Mouse (Mus musculus): ENCODE results near the gene Adprm. TPM values are rescaled to one million over a fixed set of nuclear protein-coding genes. Genes with fewer than 3 reads are reported as not detected.

The Adprm gene
- 29.1 and 29.2 TPM in 2 replicates for polyA plus RNA-seq (2015; fragmentation: Nextera tagmentation; extraction: Ambion mirVana)

DNA sequence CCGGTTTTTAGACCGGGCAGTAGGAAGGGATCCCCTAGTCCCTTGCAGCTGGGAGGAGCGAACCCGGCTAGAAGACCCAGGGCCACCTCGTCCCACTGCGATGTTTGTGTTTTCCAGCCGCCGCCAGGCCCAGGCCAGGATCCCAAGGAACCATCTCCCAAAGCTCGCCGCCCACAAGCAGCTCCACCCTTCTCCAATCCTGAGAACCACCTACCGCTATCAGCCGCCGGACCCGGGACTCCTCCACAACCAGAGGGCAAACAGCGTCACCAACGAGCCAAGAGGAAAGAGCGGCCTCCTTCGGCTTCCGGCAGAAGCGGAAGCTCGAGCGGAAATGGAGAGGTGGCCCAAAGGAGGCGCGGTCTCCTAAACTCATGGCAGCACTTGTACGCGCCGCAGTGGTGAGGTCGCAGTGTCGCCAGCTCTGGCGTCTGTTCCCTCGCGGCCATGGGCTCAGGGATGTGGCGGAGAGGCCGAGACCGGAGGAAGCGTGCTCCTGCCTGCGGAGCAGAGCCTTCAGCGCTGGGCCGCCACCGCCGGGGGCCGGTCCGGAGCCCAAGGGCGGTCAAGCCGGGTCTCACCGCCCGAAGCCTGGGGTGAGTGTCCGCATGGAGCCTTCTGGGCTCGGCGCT, at the start of gene Adprm, which contains the start of gene Sco1:
Gene Adprm, minus strand, starts transcription at position 274 of the 632 bp plus-strand sequence.
Gene Sco1, plus strand, starts transcription at position 350 of the 632 bp plus-strand sequence.
- peak within 1 kb of the TSS; percentile 91 for H3K27ac ChIP-seq (ENCODE audit: low read length)
- peak within 1 kb of the TSS; percentile 71 for H3K4me2 ChIP-seq (ENCODE audit: low read depth, low read length)
- peak within 1 kb of the TSS; percentile 98 for H3K4me3 ChIP-seq (ENCODE audit: low read length)
- peak within 1 kb of the TSS; percentile 93 for H3K9ac ChIP-seq (ENCODE audit: low read length)
- no peaks in the 10 kb centered on the region for H3K9me3 ChIP-seq (ENCODE audit: control insufficient read depth, low read length)
- ATAC-seq (ENCODE audit: low read depth): peak; percentile 96
- H3K36me3 ChIP-seq (ENCODE audit: control insufficient read depth, insufficient read depth, low read length): peaks cover 13% of the 10 kb centered on the region
- peaks cover 12% of the 10 kb centered on the region for H3K4me1 ChIP-seq (replicated peaks; ENCODE audit: control insufficient read depth, insufficient read depth, low read length)
- under 1% methylated on average over 49 of the region's 50 CpGs for WGBS
- H3K27me3 ChIP-seq (ENCODE audit: control insufficient read depth, insufficient read depth, low read depth, low read length): no peaks in the 10 kb centered on the region

DNA sequence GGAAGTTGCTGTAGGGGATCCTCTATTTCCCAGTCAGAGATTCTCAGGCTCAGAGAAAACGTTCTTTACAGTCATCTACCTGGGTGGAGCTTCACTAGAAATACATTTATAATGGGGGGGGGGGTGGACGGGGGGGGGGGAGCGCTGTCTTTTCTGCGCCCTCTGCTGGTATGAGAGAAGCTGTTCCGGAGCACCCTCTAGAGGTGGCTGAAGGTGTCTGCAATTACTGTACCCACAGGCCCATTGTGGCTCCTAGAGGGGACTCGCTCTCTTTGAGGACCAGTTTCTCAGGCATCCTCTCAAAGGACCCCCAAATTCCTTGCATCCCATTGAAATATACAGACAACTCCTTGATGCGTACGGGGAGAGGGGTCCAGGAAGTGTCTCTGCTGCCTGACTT, 49.3 kb upstream of the Adprm start:
- no peaks in the 10 kb centered on the region for H3K27me3 ChIP-seq (ENCODE audit: control insufficient read depth, insufficient read depth, low read depth, low read length)
- ATAC-seq (ENCODE audit: low read depth): no peak
- H3K36me3 ChIP-seq (ENCODE audit: control insufficient read depth, insufficient read depth, low read length): no peaks in the 10 kb centered on the region
- H3K4me2 ChIP-seq (ENCODE audit: low read depth, low read length): no peak overlapping the region
- H3K4me3 ChIP-seq (ENCODE audit: low read length): no peak overlapping the region
- no peak overlapping the region for H3K9ac ChIP-seq (ENCODE audit: low read length)
- H3K4me1 ChIP-seq (replicated peaks; ENCODE audit: control insufficient read depth, insufficient read depth, low read length): no peaks in the 10 kb centered on the region
- no peak overlapping the region for H3K27ac ChIP-seq (ENCODE audit: low read length)
- H3K9me3 ChIP-seq (ENCODE audit: control insufficient read depth, low read length): no peaks in the 10 kb centered on the region
- 27% methylated on average over 6 of the region's 8 CpGs for WGBS

- Histone ChIP-seq H3K4me1 (replicated peaks; ENCODE audit: control insufficient read depth, insufficient read depth, low read length) (no peaks in the 10 kb centered on the region), H3K9ac (ENCODE audit: low read length) (no peak overlapping the region), H3K27ac (ENCODE audit: low read length) (no peak overlapping the region), H3K4me3 (ENCODE audit: low read length) (no peak overlapping the region), H3K9me3 (ENCODE audit: control insufficient read depth, low read length) (no peaks in the 10 kb centered on the region), H3K36me3 (ENCODE audit: control insufficient read depth, insufficient read depth, low read length) (no peaks in the 10 kb centered on the region), H3K27me3 (ENCODE audit: control insufficient read depth, insufficient read depth, low read depth, low read length) (no peaks in the 10 kb centered on the region), H3K4me2 (ENCODE audit: low read depth, low read length) (no peak overlapping the region)
- 30% methylated on average over 6 of the region's 6 CpGs for WGBS
- no peak for ATAC-seq (ENCODE audit: low read depth)
Measured at GRCm38 (mm10) chr11:67100169-67100568, 47.8 kb upstream of the Adprm start.

DNA sequence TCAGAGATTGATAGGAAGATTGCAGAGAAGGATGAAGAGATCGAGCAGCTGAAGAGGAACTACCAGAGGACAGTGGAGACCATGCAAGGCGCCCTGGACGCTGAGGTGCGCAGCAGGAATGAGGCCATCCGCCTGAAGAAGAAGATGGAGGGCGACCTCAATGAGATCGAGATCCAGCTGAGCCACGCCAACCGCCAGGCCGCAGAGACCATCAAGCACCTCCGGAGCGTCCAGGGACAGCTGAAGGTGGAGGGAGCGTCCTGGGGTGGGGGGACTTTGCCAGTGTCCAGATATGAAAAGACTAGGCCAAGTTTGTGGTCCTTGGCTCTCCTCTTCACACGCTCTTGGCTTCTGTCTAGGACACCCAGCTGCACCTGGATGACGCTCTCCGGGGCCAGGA, 46.8 kb upstream of the Adprm start:
- Histone ChIP-seq H3K4me2 (ENCODE audit: low read depth, low read length) (no peak overlapping the region), H3K27me3 (ENCODE audit: control insufficient read depth, insufficient read depth, low read depth, low read length) (no peaks in the 10 kb centered on the region), H3K4me1 (replicated peaks; ENCODE audit: control insufficient read depth, insufficient read depth, low read length) (no peaks in the 10 kb centered on the region), H3K4me3 (ENCODE audit: low read length) (no peak overlapping the region), H3K36me3 (ENCODE audit: control insufficient read depth, insufficient read depth, low read length) (no peaks in the 10 kb centered on the region), H3K27ac (ENCODE audit: low read length) (no peak overlapping the region), H3K9ac (ENCODE audit: low read length) (no peak overlapping the region), H3K9me3 (ENCODE audit: control insufficient read depth, low read length) (no peaks in the 10 kb centered on the region)
- WGBS: 89% methylated on average over 16 of the region's 16 CpGs
- ATAC-seq (ENCODE audit: low read depth): no peak

GRCm38 (mm10) chr11:67098427-67098826, 46.0 kb upstream of the Adprm start:
- 76% methylated on average over 11 of the region's 11 CpGs for WGBS
- no peak overlapping the region for H3K9ac ChIP-seq (ENCODE audit: low read length)

GRCm38 (mm10) chr11:67097709-67098108, 45.3 kb upstream of the Adprm start:
- Histone ChIP-seq H3K4me3 (ENCODE audit: low read length) (no peak overlapping the region), H3K4me2 (ENCODE audit: low read depth, low read length) (no peak overlapping the region), H3K9ac (ENCODE audit: low read length) (no peak overlapping the region), H3K27ac (ENCODE audit: low read length) (no peak overlapping the region), H3K9me3 (ENCODE audit: control insufficient read depth, low read length) (no peaks in the 10 kb centered on the region), H3K27me3 (ENCODE audit: control insufficient read depth, insufficient read depth, low read depth, low read length) (no peaks in the 10 kb centered on the region), H3K36me3 (ENCODE audit: control insufficient read depth, insufficient read depth, low read length) (no peaks in the 10 kb centered on the region), H3K4me1 (replicated peaks; ENCODE audit: control insufficient read depth, insufficient read depth, low read length) (no peaks in the 10 kb centered on the region)
- WGBS: 83% methylated on average over 10 of the region's 10 CpGs
- no peak for ATAC-seq (ENCODE audit: low read depth)

More at GRCm38 (mm10) chr11:67098427-67098826, 46.0 kb upstream of the Adprm start:
- Histone ChIP-seq H3K9me3 (ENCODE audit: control insufficient read depth, low read length) (no peaks in the 10 kb centered on the region), H3K4me3 (ENCODE audit: low read length) (no peak overlapping the region), H3K4me2 (ENCODE audit: low read depth, low read length) (no peak overlapping the region), H3K36me3 (ENCODE audit: control insufficient read depth, insufficient read depth, low read length) (no peaks in the 10 kb centered on the region), H3K27ac (ENCODE audit: low read length) (no peak overlapping the region), H3K27me3 (ENCODE audit: control insufficient read depth, insufficient read depth, low read depth, low read length) (no peaks in the 10 kb centered on the region), H3K4me1 (replicated peaks; ENCODE audit: control insufficient read depth, insufficient read depth, low read length) (no peaks in the 10 kb centered on the region)
- ATAC-seq (ENCODE audit: low read depth): no peak

GRCm38 (mm10) chr11:67094470-67094869, 42.1 kb upstream of the Adprm start:
- no peaks in the 10 kb centered on the region for H3K27me3 ChIP-seq (ENCODE audit: control insufficient read depth, insufficient read depth, low read depth, low read length)
- H3K4me1 ChIP-seq (replicated peaks; ENCODE audit: control insufficient read depth, insufficient read depth, low read length): no peaks in the 10 kb centered on the region
- WGBS: 62% methylated on average over 29 of the region's 29 CpGs
- H3K36me3 ChIP-seq (ENCODE audit: control insufficient read depth, insufficient read depth, low read length): no peaks in the 10 kb centered on the region
- no peaks in the 10 kb centered on the region for H3K9me3 ChIP-seq (ENCODE audit: control insufficient read depth, low read length)
- H3K4me3 ChIP-seq (ENCODE audit: low read length): no peak overlapping the region
- H3K27ac ChIP-seq (ENCODE audit: low read length): no peak overlapping the region
- ATAC-seq (ENCODE audit: low read depth): no peak
- H3K4me2 ChIP-seq (ENCODE audit: low read depth, low read length): no peak overlapping the region
- H3K9ac ChIP-seq (ENCODE audit: low read length): no peak overlapping the region

- Histone ChIP-seq H3K4me3 (ENCODE audit: low read length) (no peak overlapping the region), H3K9ac (ENCODE audit: low read length) (no peak overlapping the region), H3K4me2 (ENCODE audit: low read depth, low read length) (no peak overlapping the region), H3K9me3 (ENCODE audit: control insufficient read depth, low read length) (no peaks in the 10 kb centered on the region), H3K27me3 (ENCODE audit: control insufficient read depth, insufficient read depth, low read depth, low read length) (no peaks in the 10 kb centered on the region), H3K36me3 (ENCODE audit: control insufficient read depth, insufficient read depth, low read length) (no peaks in the 10 kb centered on the region), H3K27ac (ENCODE audit: low read length) (no peak overlapping the region), H3K4me1 (replicated peaks; ENCODE audit: control insufficient read depth, insufficient read depth, low read length) (no peaks in the 10 kb centered on the region)
- WGBS: 93% methylated on average over 5 of the region's 5 CpGs
- ATAC-seq (ENCODE audit: low read depth): no peak
Measured at GRCm38 (mm10) chr11:67093652-67094051, 41.3 kb upstream of the Adprm start.

DNA sequence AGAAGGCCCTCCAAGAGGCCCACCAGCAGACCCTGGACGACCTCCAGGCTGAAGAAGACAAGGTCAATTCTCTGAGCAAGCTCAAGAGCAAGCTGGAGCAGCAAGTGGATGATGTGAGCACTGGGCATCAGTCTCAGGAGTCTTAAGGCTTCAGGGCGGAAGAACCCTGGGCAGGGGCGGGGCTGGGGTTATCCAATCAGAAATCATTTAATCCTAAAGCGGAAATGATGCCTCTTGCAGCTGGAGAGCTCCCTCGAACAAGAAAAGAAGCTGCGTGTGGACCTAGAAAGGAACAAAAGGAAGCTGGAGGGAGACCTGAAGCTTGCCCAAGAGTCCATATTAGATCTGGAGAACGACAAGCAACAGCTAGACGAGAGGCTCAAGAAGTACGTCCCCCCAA, 40.8 kb upstream of the Adprm start:
- H3K27ac ChIP-seq (ENCODE audit: low read length): no peak overlapping the region
- no peaks in the 10 kb centered on the region for H3K27me3 ChIP-seq (ENCODE audit: control insufficient read depth, insufficient read depth, low read depth, low read length)
- H3K4me2 ChIP-seq (ENCODE audit: low read depth, low read length): no peak overlapping the region
- H3K9me3 ChIP-seq (ENCODE audit: control insufficient read depth, low read length): no peaks in the 10 kb centered on the region
- H3K4me1 ChIP-seq (replicated peaks; ENCODE audit: control insufficient read depth, insufficient read depth, low read length): no peaks in the 10 kb centered on the region
- H3K36me3 ChIP-seq (ENCODE audit: control insufficient read depth, insufficient read depth, low read length): no peaks in the 10 kb centered on the region
- 71% methylated on average over 9 of the region's 9 CpGs for WGBS
- no peak overlapping the region for H3K9ac ChIP-seq (ENCODE audit: low read length)
- H3K4me3 ChIP-seq (ENCODE audit: low read length): no peak overlapping the region
- no peak for ATAC-seq (ENCODE audit: low read depth)

All from lung, embryonic 16.5 days (tissue).